Mouse (Mus musculus) embryonic facial prominence, embryonic 14.5 days (tissue): Measurements from ENCODE around the gene Rab33a. TPM values are rescaled to one million over a fixed set of nuclear protein-coding genes. Genes with fewer than 3 reads are reported as not detected.

Source experiments
- ATAC-seq: fragments of 200-750 bp; cut with Nextera tagmentation; 2 replicates; pipeline ENCODE4 v1.8.0; 2017; ENCODE audit warnings: low read depth, moderate number of reproducible peaks, moderate TSS enrichment
- DNase-seq: peaks from one replicate; pipeline ENCODE4 v3.0.0-alpha.2; 2015; ENCODE audit warnings: low spot score
- H3K27ac ChIP-seq: fragments of 300-500 bp; sonication (generic); replicated peaks from 2 replicates; pipeline ENCODE4 v1.5.1; 2014; ENCODE audit warnings: low read depth, mild to moderate bottlenecking, low read length, moderate library complexity
- H3K27me3 ChIP-seq: fragments of 300-500 bp; sonication (generic); replicated peaks from 2 replicates; pipeline ENCODE4 v1.6.1; 2014; ENCODE audit warnings: low read length; ENCODE audit not compliant: control insufficient read depth, insufficient read depth
- H3K36me3 ChIP-seq: fragments of 300-500 bp; sonication (generic); 2 replicates; pipeline ENCODE4 v1.6.1; 2014; ENCODE audit warnings: low read length, mixed read lengths; ENCODE audit not compliant: control insufficient read depth, insufficient read depth
- H3K4me1 ChIP-seq: fragments of 300-500 bp; sonication (generic); 2 replicates; pipeline ENCODE4 v1.6.1; 2014; ENCODE audit warnings: antibody characterized with exemption, low read length; ENCODE audit not compliant: control insufficient read depth, insufficient read depth
- H3K4me2 ChIP-seq: fragments of 300-500 bp; sonication (generic); 2 replicates; pipeline ENCODE4 v1.6.1; 2014; ENCODE audit warnings: low read depth, mild to moderate bottlenecking, low read length, moderate library complexity, mixed read lengths
- H3K4me3 ChIP-seq: fragments of 300-500 bp; sonication (generic); 2 replicates; pipeline ENCODE4 v1.5.1; 2014; ENCODE audit warnings: low read depth, mild to moderate bottlenecking, low read length
- H3K9ac ChIP-seq: fragments of 300-500 bp; sonication (generic); 2 replicates; pipeline ENCODE4 v1.6.1; 2014; ENCODE audit warnings: low read depth, mild to moderate bottlenecking, low read length, moderate library complexity, mixed read lengths
- H3K9me3 ChIP-seq: fragments of 300-500 bp; sonication (generic); 2 replicates; pipeline ENCODE4 v1.6.1; 2016; ENCODE audit warnings: low read length; ENCODE audit not compliant: control insufficient read depth
- WGBS: fragments of 180-500 bp; shearing (Covaris S2); extraction: QIAGEN DNeasy Blood & Tissue Kit; methylation state at CpG from one replicate; pipeline ENCODE4 v1.1.7; 2014; 5-methylcytosine and 5-hydroxymethylcytosine counted together
- polyA plus RNA-seq: library from polyadenylated mRNA; unstranded; fragments of >200 nt; fragmentation: Nextera tagmentation; extraction: Ambion mirVana; gene quantifications from 2 replicates; pipeline ENCODE4 v1.2.1, GENCODE M21; 2014

Rab33a gene
- polyA plus RNA-seq, 1 experiment from 2014 or later = 4.7 TPM

GRCm38 (mm10) chrX:48521651-48522050 is 2.6 kb downstream of the Rab33a start:
- no peak for ATAC-seq
- H3K27me3 ChIP-seq = no peaks in the 10 kb centered on the region
- no peaks in the 10 kb centered on the region for H3K36me3 ChIP-seq
- no peak overlapping the region for H3K9ac ChIP-seq
- no peak overlapping the region for H3K4me2 ChIP-seq
- DNase-seq = no peak
- WGBS = 83% methylated on average over 3 of the region's 3 CpGs
- H3K27ac ChIP-seq = no peak overlapping the region
- H3K9me3 ChIP-seq = no peaks in the 10 kb centered on the region
- no peak overlapping the region for H3K4me3 ChIP-seq
- H3K4me1 ChIP-seq = no peaks in the 10 kb centered on the region

- no peaks in the 10 kb centered on the region for H3K27me3 ChIP-seq
- no peak overlapping the region for H3K27ac ChIP-seq
- no peak overlapping the region for H3K4me3 ChIP-seq
- no peaks in the 10 kb centered on the region for H3K36me3 ChIP-seq
- no peaks in the 10 kb centered on the region for H3K4me1 ChIP-seq
- H3K9me3 ChIP-seq = no peaks in the 10 kb centered on the region
- DNase-seq = no peak
- no peak overlapping the region for H3K4me2 ChIP-seq
- ATAC-seq = no peak
- 67% methylated on average over 3 of the region's 3 CpGs for WGBS
- H3K9ac ChIP-seq = no peak overlapping the region
These were observed 4.4 kb downstream of the Rab33a start for GRCm38 (mm10) chrX:48523512-48523911.

- no peaks in the 10 kb centered on the region for H3K4me1 ChIP-seq
- no peak overlapping the region for H3K4me2 ChIP-seq
- 0 out of 2 replicates have a peak overlapping the region, but pooled peaks have one; percentile 21 for H3K27ac ChIP-seq
- H3K27me3 ChIP-seq = no peaks in the 10 kb centered on the region
- WGBS = 63% methylated on average over 1 of the region's 1 CpGs
- no peak overlapping the region for H3K4me3 ChIP-seq
- no peak overlapping the region for H3K9ac ChIP-seq
- no peak for ATAC-seq
- H3K9me3 ChIP-seq = no peaks in the 10 kb centered on the region
- H3K36me3 ChIP-seq = no peaks in the 10 kb centered on the region
- no peak for DNase-seq
These were observed 6.2 kb downstream of the Rab33a start for GRCm38 (mm10) chrX:48525332-48525731.

GRCm38 (mm10) chrX:48525866-48526265 is 6.8 kb downstream of the Rab33a start:
- H3K27me3 ChIP-seq = no peaks in the 10 kb centered on the region
- DNase-seq (no peak), ATAC-seq (no peak)
- H3K4me2 ChIP-seq = no peak overlapping the region
- no peak overlapping the region for H3K4me3 ChIP-seq
- H3K9ac ChIP-seq = no peak overlapping the region
- H3K27ac ChIP-seq = 0 out of 2 replicates have a peak overlapping the region, but pooled peaks have one; percentile 21
- H3K36me3 ChIP-seq = no peaks in the 10 kb centered on the region
- H3K4me1 ChIP-seq = no peaks in the 10 kb centered on the region
- H3K9me3 ChIP-seq = no peaks in the 10 kb centered on the region
- 47% methylated on average over 8 of the region's 8 CpGs for WGBS

- no peak for DNase-seq
- H3K9me3 ChIP-seq = no peaks in the 10 kb centered on the region
- no peak overlapping the region for H3K9ac ChIP-seq
- no peak overlapping the region for H3K4me2 ChIP-seq
- no peak overlapping the region for H3K4me3 ChIP-seq
- H3K36me3 ChIP-seq = no peaks in the 10 kb centered on the region
- no peaks in the 10 kb centered on the region for H3K27me3 ChIP-seq
- ATAC-seq = no peak
- H3K4me1 ChIP-seq = no peaks in the 10 kb centered on the region
- WGBS = 73% methylated on average over 1 of the region's 3 CpGs
- no peak overlapping the region for H3K27ac ChIP-seq
These were observed 7.3 kb downstream of the Rab33a start for GRCm38 (mm10) chrX:48526435-48526834.

GRCm38 (mm10) chrX:48532175-48532574 is 13.1 kb downstream of the Rab33a start:
- Histone ChIP-seq H3K36me3 (no peaks in the 10 kb centered on the region), H3K9ac (0 out of 2 replicates have a peak overlapping the region, but pooled peaks have one; percentile 28), H3K27ac (no peak overlapping the region), H3K9me3 (no peaks in the 10 kb centered on the region), H3K4me2 (no peak overlapping the region), H3K4me1 (no peaks in the 10 kb centered on the region), H3K4me3 (no peak overlapping the region), H3K27me3 (no peaks in the 10 kb centered on the region)
- WGBS = 39% methylated on average over 3 of the region's 3 CpGs
- no peak for ATAC-seq
- DNase-seq = peak; percentile 73

Other genes with a start within 250 kb of the Rab33a start
- 6.7 and 7.0 TPM in 2 replicates for gene Bcorl1, start 177.9 kb upstream of the Rab33a start, polyA plus RNA-seq
- gene Elf4, start 56.2 kb upstream of the Rab33a start, polyA plus RNA-seq = 11.5 and 12.7 TPM in 2 replicates
- gene Aifm1, start 5.7 kb upstream of the Rab33a start, polyA plus RNA-seq = 57.4 and 63.5 TPM in 2 replicates
- gene Zfp280c, start 75.2 kb downstream of the Rab33a start, polyA plus RNA-seq = 12.4 and 15.3 TPM in 2 replicates
- gene Slc25a14, start 104.1 kb downstream of the Rab33a start, polyA plus RNA-seq = 13.3 and 15.1 TPM in 2 replicates
- gene Gpr119, start 155.2 kb downstream of the Rab33a start, polyA plus RNA-seq = 0.07 TPM in 1 of 2 replicates, not detected in the other
- gene Rbmx2, start 175.7 kb downstream of the Rab33a start, polyA plus RNA-seq = 17.1 and 18.7 TPM in 2 replicates